Mouse (Mus musculus) cortical plate, adult 2 months (tissue): ENCODE measurements around the gene Sall4. TPM values are rescaled to one million over a fixed set of nuclear protein-coding genes. Genes with fewer than 3 reads are reported as not detected.

Experiments used
- H3K27ac ChIP-seq: fragments of 200-500 bp; 2 replicates; pipeline ENCODE4 v1.5.1; 2012; ENCODE audit warnings: low read length, control low read depth, inconsistent platforms; ENCODE audit not compliant: insufficient read depth
- H3K4me1 ChIP-seq: fragments of 200-500 bp; 2 replicates; pipeline ENCODE4 v1.6.1; 2011; ENCODE audit warnings: low read length; ENCODE audit not compliant: control insufficient read depth, insufficient read depth
- H3K4me3 ChIP-seq: fragments of 200-500 bp; 2 replicates; pipeline ENCODE4 v1.5.1; 2011; ENCODE audit warnings: mild to moderate bottlenecking, low read length, control low read depth; ENCODE audit not compliant: insufficient read depth
- CTCF ChIP-seq: fragments of 200-500 bp; IDR thresholded peaks from 2 replicates; pipeline ENCODE4 v1.5.1; 2011; ENCODE audit warnings: mild to moderate bottlenecking, control low read depth, low read length; ENCODE audit not compliant: insufficient read depth; ENCODE audit errors: extremely low read depth
- POLR2A ChIP-seq: fragments of 200-500 bp; IDR thresholded peaks from 2 replicates; pipeline ENCODE4 v1.6.1; 2011; ENCODE audit warnings: mild to moderate bottlenecking, low read length, control low read depth; ENCODE audit not compliant: insufficient read depth; ENCODE audit errors: extremely low read depth
- polyA plus RNA-seq: library from polyadenylated mRNA; depleted of rRNA; stranded (reverse); fragments of >200 nt; gene quantifications from 2 replicates; pipeline ENCODE4 v1.2.3, GENCODE M21; 2012

The Sall4 gene
- polyA plus RNA-seq, 1 experiment = 0.06 TPM

- TF ChIP-seq POLR2A = no peak
- TF ChIP-seq CTCF = no peak
- H3K4me3 ChIP-seq = no peak overlapping the region
- peaks cover 9% of the 10 kb centered on the region for H3K4me1 ChIP-seq
- no peak overlapping the region for H3K27ac ChIP-seq
These were observed 36.5 kb downstream of the Sall4 start for GRCm38 (mm10) chr2:168731258-168731657.

- Histone ChIP-seq H3K27ac (no peak overlapping the region), H3K4me3 (no peak overlapping the region), H3K4me1 (peaks cover 9% of the 10 kb centered on the region)
- TF ChIP-seq POLR2A (no peak), CTCF (no peak)
These were observed 38.0 kb downstream of the Sall4 start for GRCm38 (mm10) chr2:168729736-168730135.

- TF ChIP-seq POLR2A (no peak), CTCF (no peak)
- Histone ChIP-seq H3K4me1 (peaks cover 9% of the 10 kb centered on the region), H3K27ac (no peak overlapping the region), H3K4me3 (no peak overlapping the region)
These were observed 39.7 kb downstream of the Sall4 start for GRCm38 (mm10) chr2:168728045-168728444.

- Histone ChIP-seq H3K27ac (no peak overlapping the region), H3K4me1 (peaks cover 8% of the 10 kb centered on the region), H3K4me3 (no peak overlapping the region)
- no peak for TF ChIP-seq CTCF
These were observed 41.7 kb downstream of the Sall4 start for GRCm38 (mm10) chr2:168726007-168726406.

- TF ChIP-seq CTCF (no peak), POLR2A (no peak)
- no peak overlapping the region for H3K27ac ChIP-seq
- H3K4me1 ChIP-seq = peaks cover 9% of the 10 kb centered on the region
- no peak overlapping the region for H3K4me3 ChIP-seq
These were observed 46.4 kb downstream of the Sall4 start for GRCm38 (mm10) chr2:168721313-168721712.

GRCm38 (mm10) chr2:168719742-168720141 lies 48.0 kb downstream of the Sall4 start:
- TF ChIP-seq CTCF (no peak), POLR2A (no peak)
- no peak overlapping the region for H3K4me3 ChIP-seq
- no peak overlapping the region for H3K27ac ChIP-seq
- H3K4me1 ChIP-seq = peaks cover 9% of the 10 kb centered on the region

GRCm38 (mm10) chr2:168718735-168719134 lies 49.0 kb downstream of the Sall4 start:
- TF ChIP-seq CTCF (no peak), POLR2A (no peak)
- Histone ChIP-seq H3K4me1 (peaks cover 9% of the 10 kb centered on the region), H3K4me3 (no peak overlapping the region), H3K27ac (peak overlapping the region; percentile 78; the same call in 1 of the 2 replicates)

- Histone ChIP-seq H3K27ac (peak overlapping the region; percentile 78; the same call in 1 of the 2 replicates), H3K4me3 (no peak overlapping the region), H3K4me1 (peaks cover 10% of the 10 kb centered on the region)
- TF ChIP-seq CTCF (no peak), POLR2A (no peak)
These were observed 49.5 kb downstream of the Sall4 start for GRCm38 (mm10) chr2:168718267-168718666.

GRCm38 (mm10) chr2:168712199-168713176 lies 55.3 kb downstream of the Sall4 start:
- Histone ChIP-seq H3K27ac (peak overlapping the region; percentile 79), H3K4me3 (peak overlapping the region; percentile 33)

GRCm38 (mm10) chr2:168710979-168711378 lies 56.8 kb downstream of the Sall4 start:
- no peak overlapping the region for H3K4me3 ChIP-seq
- peaks cover 5% of the 10 kb centered on the region for H3K4me1 ChIP-seq
- TF ChIP-seq CTCF (no peak), POLR2A (no peak)
- no peak overlapping the region for H3K27ac ChIP-seq

More at GRCm38 (mm10) chr2:168712199-168713176, 55.3 kb downstream of the Sall4 start:
- peaks cover 7% of the 10 kb centered on the region for H3K4me1 ChIP-seq
- TF ChIP-seq POLR2A = no peak
